Mouse (Mus musculus): Measurements from ENCODE around the gene Alg5. TPM values are rescaled to one million over a fixed set of nuclear protein-coding genes. Genes with fewer than 3 reads are reported as not detected.

Gene Alg5
- polyA plus RNA-seq, 1 experiment: 35.8 TPM

DNA sequence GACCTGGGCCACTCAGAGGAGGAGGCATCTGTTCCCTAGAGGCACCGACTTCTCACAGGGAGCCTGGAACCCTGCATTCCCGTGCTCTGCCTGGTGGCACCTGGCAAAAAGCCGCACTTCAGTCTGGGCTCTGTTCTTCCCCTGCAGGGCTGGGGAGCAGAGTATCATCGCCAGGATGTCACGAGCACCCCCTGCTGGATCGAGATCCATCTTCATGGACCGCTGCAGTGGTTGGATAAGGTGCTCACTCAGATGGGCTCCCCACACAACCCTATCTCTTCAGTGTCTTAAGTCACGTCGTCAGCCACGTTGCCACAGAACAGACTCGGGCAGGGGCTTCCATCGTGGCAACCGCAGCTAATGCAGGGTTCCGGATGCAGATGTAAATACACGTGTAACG, 61.9 kb downstream of the Alg5 start:
- no peak overlapping the region for H3K27ac ChIP-seq (replicated peaks; ENCODE audit: low read depth, low read length)
- no peaks in the 10 kb centered on the region for H3K4me1 ChIP-seq (ENCODE audit: control insufficient read depth, insufficient read depth, insufficient read length, low read length)
- H3K4me3 ChIP-seq (ENCODE audit: insufficient read depth, low read depth, low read length): no peak overlapping the region

Other genes starting within 250 kb of the Alg5 start
- 10.1 and 15.9 TPM in 2 replicates for gene Supt20, start 42.7 kb upstream of the Alg5 start, polyA plus RNA-seq (2012; ENCODE audit: insufficient read depth, insufficient read length, missing spikeins)
- not detected in 2 replicates for gene Gm21958, start 21.2 kb upstream of the Alg5 start, polyA plus RNA-seq (2012; ENCODE audit: insufficient read depth, insufficient read length, missing spikeins)
- 13.6 and 25.7 TPM in 2 replicates for gene Exosc8, start 146 bp upstream of the Alg5 start, polyA plus RNA-seq (2012; ENCODE audit: insufficient read depth, insufficient read length, missing spikeins)
- gene Smad9, start 20.0 kb downstream of the Alg5 start, polyA plus RNA-seq (2012; ENCODE audit: insufficient read depth, insufficient read length, missing spikeins): 0.32 TPM in 1 of 2 replicates, not detected in the other
- gene Rfxap, start 72.3 kb downstream of the Alg5 start, polyA plus RNA-seq (2012; ENCODE audit: insufficient read depth, insufficient read length, missing spikeins): 13.2 and 21.0 TPM in 2 replicates
- gene Sertm1, start 180.3 kb downstream of the Alg5 start, polyA plus RNA-seq (2012; ENCODE audit: insufficient read depth, insufficient read length, missing spikeins): not detected in 2 replicates